Mouse (Mus musculus) thymus, adult 2 months (tissue): ENCODE data around the gene Ank3. TPM values are rescaled to one million over a fixed set of nuclear protein-coding genes. Genes with fewer than 3 reads are reported as not detected.

Experiments used
- DNase-seq: peaks from one replicate; pipeline ENCODE4 v3.0.0; 2021
- H3K27ac ChIP-seq: fragments of 200-500 bp; 2 replicates; pipeline ENCODE4 v1.5.1; 2012; ENCODE audit warnings: low read length, control low read depth; ENCODE audit not compliant: control insufficient read depth, insufficient read depth
- H3K27me3 ChIP-seq: fragments of 200-500 bp; 2 replicates; pipeline ENCODE4 v1.6.1; 2012; ENCODE audit warnings: mild to moderate bottlenecking, low read length, moderate library complexity, mixed read lengths; ENCODE audit not compliant: control insufficient read depth, insufficient read depth
- H3K36me3 ChIP-seq: fragments of 200-500 bp; 2 replicates; pipeline ENCODE4 v1.6.1; 2012; ENCODE audit warnings: mild to moderate bottlenecking, low read length, moderate library complexity; ENCODE audit not compliant: control insufficient read depth, insufficient read depth
- H3K4me1 ChIP-seq: fragments of 200-500 bp; replicated peaks from 2 replicates; pipeline ENCODE4 v1.6.1; 2012; ENCODE audit warnings: low read length; ENCODE audit not compliant: control insufficient read depth, insufficient read depth
- H3K4me3 ChIP-seq: fragments of 200-500 bp; 2 replicates; pipeline ENCODE4 v1.5.1; 2012; ENCODE audit warnings: mild to moderate bottlenecking, low read length, control low read depth, moderate library complexity; ENCODE audit not compliant: control insufficient read depth, insufficient read depth
- CTCF ChIP-seq: fragments of 200-500 bp; IDR thresholded peaks from 2 replicates; pipeline ENCODE4 v1.5.1; 2012; ENCODE audit warnings: mild to moderate bottlenecking, control low read depth, low read length, moderate library complexity, borderline replicate concordance; ENCODE audit not compliant: control insufficient read depth, poor library complexity, insufficient read depth; ENCODE audit errors: extremely low read depth
- POLR2A ChIP-seq: fragments of 200-500 bp; IDR thresholded peaks from 2 replicates; pipeline ENCODE4 v1.6.1; 2012; ENCODE audit warnings: mild to moderate bottlenecking, low read length, control low read depth, moderate library complexity; ENCODE audit not compliant: control insufficient read depth, poor library complexity, insufficient read depth; ENCODE audit errors: extremely low read depth
- WGBS: fragments of 180-500 bp; shearing (Covaris S2); methylation state at CpG from one replicate; pipeline ENCODE4 v1.1.7; 2018; 5-methylcytosine and 5-hydroxymethylcytosine counted together
- polyA plus RNA-seq: library from polyadenylated mRNA; depleted of rRNA; stranded (reverse); fragments of >200 nt; gene quantifications from 2 replicates; pipeline ENCODE4 v1.2.3, GENCODE M21; 2012

Gene Ank3
- polyA plus RNA-seq, 1 experiment = 4.2 TPM

DNA sequence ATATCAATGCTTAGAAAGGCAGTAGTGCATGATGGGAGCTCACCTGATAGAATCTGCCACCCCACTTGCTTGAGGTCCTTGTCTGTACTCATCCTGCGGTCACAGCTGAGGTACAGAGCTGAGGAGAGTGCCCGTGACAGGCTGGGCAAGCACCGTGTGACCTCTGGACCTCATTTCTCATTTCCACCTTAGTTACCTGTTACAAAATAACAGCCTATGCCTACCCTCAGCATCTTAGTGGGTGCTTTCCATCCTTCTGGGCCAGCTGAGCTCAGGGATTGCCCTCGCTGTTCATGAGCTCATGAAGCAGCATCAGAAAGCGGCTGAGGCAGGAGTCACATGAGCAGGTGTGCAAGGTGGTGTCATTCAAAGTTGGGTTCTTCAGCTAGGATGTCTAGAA is 523.5 kb downstream of the Ank3 start:
- no peaks in the 10 kb centered on the region for H3K36me3 ChIP-seq
- H3K27ac ChIP-seq = no peak overlapping the region
- WGBS = 87% methylated on average over 5 of the region's 5 CpGs
- H3K27me3 ChIP-seq = no peaks in the 10 kb centered on the region
- no peak overlapping the region for H3K4me3 ChIP-seq
- TF ChIP-seq POLR2A (no peak), CTCF (no peak)
- DNase-seq = no peak
- H3K4me1 ChIP-seq = no peaks in the 10 kb centered on the region

DNA sequence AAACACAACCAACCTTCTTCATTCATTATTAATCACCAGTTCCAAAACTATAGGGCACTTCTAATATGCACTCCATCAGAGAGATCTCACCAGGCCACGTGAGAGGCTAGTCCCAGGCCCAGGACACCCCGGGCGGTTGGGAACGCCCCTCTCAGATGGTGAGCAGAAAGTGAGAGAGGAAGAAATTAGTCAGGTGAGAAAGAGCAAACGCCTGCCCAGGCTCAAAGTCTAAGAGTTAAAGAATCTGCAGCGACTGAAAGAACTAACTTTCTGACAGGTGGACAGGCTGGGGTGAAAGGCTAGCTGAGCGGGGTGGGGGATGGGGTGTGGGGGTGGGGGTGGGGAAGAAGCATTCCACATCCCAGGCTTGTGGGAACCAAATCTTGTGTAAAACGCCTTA is 525.2 kb downstream of the Ank3 start:
- no peak for DNase-seq
- H3K4me1 ChIP-seq = no peaks in the 10 kb centered on the region
- H3K36me3 ChIP-seq = no peaks in the 10 kb centered on the region
- 55% methylated on average over 8 of the region's 8 CpGs for WGBS
- H3K27ac ChIP-seq = no peak overlapping the region
- no peak for TF ChIP-seq POLR2A
- TF ChIP-seq CTCF = no peak
- no peaks in the 10 kb centered on the region for H3K27me3 ChIP-seq
- no peak overlapping the region for H3K4me3 ChIP-seq

DNA sequence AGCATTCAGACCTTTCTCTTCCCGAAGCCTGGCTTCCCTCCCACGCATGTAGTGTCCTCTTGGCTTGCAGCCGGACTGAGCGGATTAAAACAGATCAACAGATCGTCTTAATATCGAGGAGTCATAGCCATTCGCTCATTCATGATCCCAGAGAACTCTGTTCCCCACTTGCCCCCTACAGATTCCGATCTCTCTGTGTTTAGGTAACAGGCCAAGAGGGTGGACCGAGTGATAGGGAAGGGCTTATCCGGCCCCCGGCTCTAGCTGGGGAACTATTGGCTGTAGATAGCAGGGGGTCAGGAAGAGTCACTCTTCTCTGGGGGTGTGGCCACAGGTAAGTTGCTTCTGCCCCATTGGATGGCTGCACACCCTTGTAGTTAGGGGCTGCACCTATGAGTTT is 525.7 kb downstream of the Ank3 start:
- TF ChIP-seq CTCF (no peak), POLR2A (no peak)
- WGBS = 34% methylated on average over 11 of the region's 11 CpGs
- no peaks in the 10 kb centered on the region for H3K4me1 ChIP-seq
- no peaks in the 10 kb centered on the region for H3K27me3 ChIP-seq
- H3K27ac ChIP-seq = no peak overlapping the region
- H3K4me3 ChIP-seq = no peak overlapping the region
- no peak for DNase-seq
- no peaks in the 10 kb centered on the region for H3K36me3 ChIP-seq

DNA sequence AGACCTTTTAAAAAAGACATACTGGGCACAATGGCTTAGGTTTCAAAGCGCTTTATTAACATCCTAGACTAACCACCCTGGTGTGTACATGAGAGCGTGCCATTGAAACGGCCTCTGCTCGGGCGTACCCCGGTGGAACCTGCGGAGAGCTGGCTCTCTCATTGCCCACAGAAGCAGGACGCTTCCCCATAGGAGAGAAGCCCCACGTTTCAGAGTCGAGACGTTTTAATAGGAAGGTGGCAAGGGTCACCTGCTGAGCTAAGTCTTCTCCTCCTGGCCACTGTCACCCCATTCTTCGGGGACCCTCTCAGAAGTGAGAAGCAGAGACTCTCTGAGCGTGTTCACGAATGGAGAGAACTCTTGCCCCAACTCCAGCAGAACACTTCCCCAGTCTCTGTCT is 526.3 kb downstream of the Ank3 start:
- Histone ChIP-seq H3K27me3 (no peaks in the 10 kb centered on the region), H3K36me3 (no peaks in the 10 kb centered on the region), H3K4me3 (no peak overlapping the region), H3K27ac (no peak overlapping the region), H3K4me1 (no peaks in the 10 kb centered on the region)
- no peak for DNase-seq
- TF ChIP-seq POLR2A = no peak
- TF ChIP-seq CTCF = no peak
- WGBS = 6% methylated on average over 14 of the region's 14 CpGs

DNA sequence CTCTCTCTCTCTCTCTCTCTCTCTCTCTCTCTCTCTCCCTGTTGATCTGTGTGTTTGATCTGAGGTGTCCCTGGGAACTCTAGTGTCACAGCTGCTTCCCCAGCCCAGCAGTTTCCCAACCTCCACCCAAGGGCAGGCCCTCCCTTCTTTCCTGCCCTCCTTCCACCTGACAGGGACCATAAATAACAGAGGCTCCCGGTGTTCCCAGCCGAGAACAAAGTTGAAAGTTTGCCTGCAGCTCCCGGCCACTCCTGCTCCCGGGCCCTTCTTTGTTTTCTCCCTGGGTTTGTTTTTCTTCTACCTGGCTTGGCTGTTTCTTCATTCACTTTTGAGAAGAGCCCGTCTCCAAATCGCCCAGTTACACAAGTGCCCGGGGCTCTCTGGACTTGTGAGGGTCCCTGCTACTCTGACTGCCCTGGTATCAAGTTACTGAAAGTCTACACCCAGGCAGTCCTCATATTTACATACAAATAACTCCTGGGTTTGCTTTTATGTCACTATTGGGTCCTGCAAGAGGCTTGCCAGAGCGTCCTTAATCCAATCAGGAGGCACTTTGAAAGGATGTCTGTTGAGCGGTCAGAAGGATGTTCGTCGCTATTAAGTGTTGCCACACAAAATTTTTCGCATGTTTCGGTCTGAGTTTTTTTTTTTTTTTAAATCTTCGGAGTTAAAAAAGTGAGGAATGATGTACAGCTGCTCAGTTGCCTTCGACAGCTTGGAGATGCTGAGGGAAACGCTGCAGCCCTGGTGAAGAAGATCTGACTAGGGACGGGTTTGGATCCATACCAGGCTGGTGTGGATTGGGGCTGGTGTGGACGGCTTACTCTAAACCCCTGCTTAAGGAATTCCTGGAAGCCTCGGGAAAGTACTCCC is 526.9 kb downstream of the Ank3 start:
- no peaks in the 10 kb centered on the region for H3K4me1 ChIP-seq
- H3K27me3 ChIP-seq = no peaks in the 10 kb centered on the region
- H3K27ac ChIP-seq = no peak overlapping the region
- no peaks in the 10 kb centered on the region for H3K36me3 ChIP-seq
- TF ChIP-seq POLR2A = no peak
- TF ChIP-seq CTCF = no peak
- WGBS = 4% methylated on average over 19 of the region's 19 CpGs
- no peak overlapping the region for H3K4me3 ChIP-seq
- DNase-seq = no peak

DNA sequence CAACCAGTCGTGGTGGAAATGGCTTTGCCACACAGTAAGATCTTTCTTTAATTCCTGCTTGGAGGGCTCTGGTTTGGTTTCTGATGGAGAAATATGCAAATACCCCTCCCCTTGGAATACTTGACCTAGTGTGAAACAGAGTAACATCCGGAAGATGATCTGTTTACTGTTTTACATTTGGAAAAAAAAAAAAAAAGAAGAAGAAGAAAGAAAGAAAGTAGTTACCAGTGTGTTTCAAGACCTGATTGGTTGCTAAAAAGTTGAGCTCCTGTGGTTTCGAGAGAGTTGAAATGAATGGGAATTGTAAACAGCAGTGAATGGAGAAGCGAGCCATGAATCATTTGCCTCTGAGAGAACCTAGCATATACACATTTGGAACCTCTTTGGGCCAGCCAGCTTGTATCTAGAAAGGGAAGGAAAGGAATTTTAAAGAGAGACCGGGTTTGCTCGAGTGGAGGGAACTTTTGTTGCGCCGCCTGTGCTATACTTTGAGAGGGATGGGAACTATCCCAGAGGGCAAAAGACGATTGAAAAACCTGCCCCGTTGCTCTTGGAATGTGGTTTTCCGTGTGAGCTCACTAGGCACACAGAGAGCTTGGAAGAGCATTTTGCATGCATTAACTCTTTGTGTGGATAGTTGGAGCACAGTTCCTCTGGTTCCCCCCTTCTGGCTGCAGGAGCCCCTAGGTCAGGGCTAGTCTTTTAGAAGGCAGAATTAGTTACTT is 527.7 kb downstream of the Ank3 start:
- H3K27ac ChIP-seq = no peak overlapping the region
- 6% methylated on average over 11 of the region's 11 CpGs for WGBS
- no peaks in the 10 kb centered on the region for H3K27me3 ChIP-seq

More for the DNA sequence above, 527.7 kb downstream of the Ank3 start:
- TF ChIP-seq POLR2A = no peak
- no peak for TF ChIP-seq CTCF
- no peaks in the 10 kb centered on the region for H3K36me3 ChIP-seq
- no peak overlapping the region for H3K4me3 ChIP-seq
- H3K4me1 ChIP-seq = no peaks in the 10 kb centered on the region
- DNase-seq = no peak
